Mouse (Mus musculus) CH12.LX (cell line): ENCODE data around the gene Gm26602.
"Not testable (repeated sequence)": the region's sequence is repeated elsewhere in the genome, so short reads cannot be mapped to it uniquely, and the experiment has no call there.

ENCODE experiments used
- CTCF ChIP-seq, 2 experiments: IDR thresholded peaks in 1 of 2; conservative IDR thresholded peaks in 1 of 2; 2 replicates each; pipeline ENCODE4 v1.5.1; 2011 to 2012; ENCODE audit warnings: low read depth in 2 of 2, low read length in 2 of 2, improper control_type of control experiment in 1 of 2, inconsistent platforms in 1 of 2, mild to moderate bottlenecking in 1 of 2, moderate library complexity in 1 of 2
- ETS1 ChIP-seq: conservative IDR thresholded peaks from 2 replicates; pipeline ENCODE4 v1.6.1; 2012; ENCODE audit warnings: low read depth, mild to moderate bottlenecking, inconsistent platforms, low read length, improper control_type of control experiment, moderate library complexity
- JUND ChIP-seq: conservative IDR thresholded peaks from 2 replicates; pipeline ENCODE4 v1.6.1; 2011; ENCODE audit warnings: low read depth, low read length, improper control_type of control experiment
- KAT2A ChIP-seq: IDR thresholded peaks from 2 replicates; pipeline ENCODE4 v1.6.1; 2012; ENCODE audit warnings: low read length, improper control_type of control experiment, inconsistent platforms; ENCODE audit not compliant: insufficient replicate concordance
- MAFK ChIP-seq: IDR thresholded peaks from 2 replicates; pipeline ENCODE4 v1.6.1; 2011; ENCODE audit warnings: low read length, improper control_type of control experiment; ENCODE audit not compliant: insufficient replicate concordance
- MYC ChIP-seq: IDR thresholded peaks from 2 replicates; pipeline ENCODE4 v1.6.1; 2011; ENCODE audit warnings: low read depth, mild to moderate bottlenecking, improper control_type of control experiment, low read length
- POLR2A ChIP-seq: IDR thresholded peaks from 2 replicates; pipeline ENCODE4 v1.6.1; 2011; ENCODE audit warnings: low read depth, mild to moderate bottlenecking, improper control_type of control experiment, low read length
- POLR2AphosphoS2 ChIP-seq: IDR thresholded peaks from 2 replicates; pipeline ENCODE4 v1.6.1; 2011; ENCODE audit warnings: low read depth, low read length, improper control_type of control experiment
- SMC3 ChIP-seq: IDR thresholded peaks from 2 replicates; pipeline ENCODE4 v1.6.1; 2011; ENCODE audit warnings: low read depth, low read length, improper control_type of control experiment
- TBP ChIP-seq: conservative IDR thresholded peaks from 2 replicates; pipeline ENCODE4 v1.6.1; 2011; ENCODE audit warnings: low read depth, low read length, improper control_type of control experiment
- UBTF ChIP-seq: IDR thresholded peaks from 2 replicates; pipeline ENCODE4 v1.6.1; 2012; ENCODE audit warnings: low read depth, mild to moderate bottlenecking, inconsistent platforms, low read length, improper control_type of control experiment, moderate library complexity
- USF1 ChIP-seq: IDR thresholded peaks from 2 replicates; pipeline ENCODE4 v1.6.1; 2014; ENCODE audit warnings: low read depth, mild to moderate bottlenecking, inconsistent platforms, low read length, improper control_type of control experiment

DNA sequence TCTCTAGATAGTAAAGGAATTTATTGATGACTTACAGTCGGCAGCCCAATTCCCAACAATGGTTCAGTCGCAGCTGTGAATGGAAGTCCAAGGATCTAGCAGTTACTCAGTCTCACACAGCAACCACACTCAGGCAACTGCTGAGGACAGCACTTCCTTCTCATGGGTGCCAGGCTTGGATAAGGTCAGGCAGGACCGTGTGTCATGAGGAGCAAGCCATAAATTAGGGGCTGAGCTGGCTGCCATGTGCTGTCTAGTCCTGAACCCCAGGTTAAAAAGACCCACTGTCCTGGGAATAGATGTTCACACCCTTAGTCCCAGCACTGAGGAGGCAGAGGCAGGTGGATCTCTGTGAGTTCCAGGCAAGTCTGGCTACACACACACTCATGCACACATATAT is 25.7 kb upstream of the Gm26602 start:
- not testable (repeated sequence) for TF ChIP-seq CTCF (conservative IDR thresholded peaks at IDR 0.05 in 1 of 2, IDR thresholded peaks at IDR 0.05 in 1 of 2; ENCODE audit: low read depth in 2 of 2, low read length in 2 of 2); POLR2A; POLR2AphosphoS2; JUND; ETS1; SMC3; UBTF; MAFK; TBP; USF1; MYC; KAT2A
